Mouse (Mus musculus) testis, adult 2 months (tissue): ENCODE measurements around the gene Ksr2.

Experiments
- CTCF ChIP-seq: fragments of 200-500 bp; IDR thresholded peaks from 2 replicates; pipeline ENCODE4 v1.5.1; 2012; ENCODE audit warnings: low read depth, mild to moderate bottlenecking, inconsistent platforms, low read length, moderate library complexity; ENCODE audit not compliant: control insufficient read depth, insufficient read depth, insufficient replicate concordance
- POLR2A ChIP-seq: fragments of 200-500 bp; IDR thresholded peaks from 2 replicates; pipeline ENCODE4 v1.6.1; 2012; ENCODE audit warnings: low read depth, mild to moderate bottlenecking, inconsistent platforms, low read length, moderate library complexity; ENCODE audit not compliant: control insufficient read depth

DNA sequence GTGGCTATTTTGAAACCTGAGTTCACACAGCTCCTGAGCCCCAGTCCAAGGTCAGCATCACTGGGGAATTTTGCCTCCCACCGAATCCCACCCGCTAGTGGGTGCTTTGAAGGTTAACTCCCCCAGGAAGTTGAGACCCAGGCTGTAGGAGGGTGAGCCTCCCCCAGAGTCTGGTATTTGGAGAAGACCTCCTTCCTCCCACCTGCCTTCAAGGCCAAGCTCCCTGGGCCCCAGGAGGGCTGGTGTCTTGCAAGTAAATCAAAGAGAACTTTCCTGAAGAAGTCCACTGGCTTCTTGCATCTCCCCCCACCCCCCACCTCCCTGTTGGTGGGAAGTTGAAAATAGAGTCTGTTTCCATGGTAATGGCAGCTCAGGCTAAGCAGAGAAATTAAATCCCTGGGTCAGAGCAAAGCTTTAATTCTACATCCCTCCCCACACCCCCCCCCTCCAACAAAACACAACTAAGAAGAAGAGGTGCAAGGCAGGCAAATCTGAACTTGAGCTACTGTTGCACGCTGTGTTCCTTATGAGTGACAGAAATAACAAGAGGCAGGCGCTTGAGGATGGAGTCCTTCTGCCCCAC is 274.1 kb downstream of the Ksr2 start:
- TF ChIP-seq CTCF (no peak), POLR2A (no peak)
